Mouse (Mus musculus) adrenal gland, postnatal 10 days (tissue): Measurements from ENCODE around the gene Lrrc74b. TPM values are rescaled to one million over a fixed set of nuclear protein-coding genes. Genes with fewer than 3 reads are reported as not detected.
A peak's percentile ranks its signal among the peaks of the same experiment; 100 is the strongest.
"Not testable (repeated sequence)": the region's sequence is repeated elsewhere in the genome, so short reads cannot be mapped to it uniquely, and the experiment has no call there.

Experiments used
- DNase-seq: peaks from one replicate; pipeline ENCODE4 v3.0.0; 2021; ENCODE audit warnings: mixed read lengths
- long read RNA-seq, 2 experiments: library from polyadenylated mRNA; stranded (forward); transcript quantifications; one replicate each; pipeline ENCODE4 v2.0.0; 2021
- total RNA-seq, 2 experiments: library from RNA; stranded (reverse); gene quantifications; 2 replicates each; pipeline ENCODE4 v1.2.3; 2021

Lrrc74b gene
- total RNA-seq = under 1 TPM; 0.48 to 0.58 TPM
- long read RNA-seq, experiment 1 = 0 reads
- long read RNA-seq, experiment 2 = 0 reads

GRCm38 (mm10) chr16:17561128-17561750, at the start of gene Lrrc74b:
Lrrc74b (minus strand) TSS chr16:17561247.
- peak; percentile 70 for DNase-seq

GRCm38 (mm10) chr16:17605684-17606083, 44.6 kb upstream of the Lrrc74b start:
- DNase-seq = no peak

GRCm38 (mm10) chr16:17604941-17605340, 43.9 kb upstream of the Lrrc74b start:
- no peak for DNase-seq

GRCm38 (mm10) chr16:17600944-17601562, 40.0 kb upstream of the Lrrc74b start:
- DNase-seq = no peak

GRCm38 (mm10) chr16:17590731-17591130, 29.7 kb upstream of the Lrrc74b start:
- DNase-seq = no peak

GRCm38 (mm10) chr16:17584555-17584954, 23.5 kb upstream of the Lrrc74b start:
- peak; percentile 15 for DNase-seq

GRCm38 (mm10) chr16:17583064-17583463, 22.0 kb upstream of the Lrrc74b start, which contains the start of gene Slc7a4:
Slc7a4 (minus strand) TSS chr16:17583214.
- peak; percentile 15 for DNase-seq

GRCm38 (mm10) chr16:17576825-17577215, 15.8 kb upstream of the Lrrc74b start:
- no peak for DNase-seq

GRCm38 (mm10) chr16:17575870-17576824, 15.1 kb upstream of the Lrrc74b start:
- peak; percentile 76 for DNase-seq

- DNase-seq = no peak
Measured at GRCm38 (mm10) chr16:17566186-17566585, 5.1 kb upstream of the Lrrc74b start.

GRCm38 (mm10) chr16:17564771-17565170, 3.7 kb upstream of the Lrrc74b start:
- DNase-seq = no peak

GRCm38 (mm10) chr16:17564221-17564620, 3.2 kb upstream of the Lrrc74b start:
- DNase-seq = no peak

- DNase-seq = no peak
Measured at GRCm38 (mm10) chr16:17563580-17563979, 2.5 kb upstream of the Lrrc74b start.

GRCm38 (mm10) chr16:17561751-17562208, 733 bp upstream of the Lrrc74b start, which contains the start of gene P2rx6:
P2rx6 (plus strand) TSS chr16:17561885.
- peak; percentile 63 for DNase-seq

- no peak for DNase-seq
Measured at GRCm38 (mm10) chr16:17559396-17560027, 1.5 kb downstream of the Lrrc74b start.

GRCm38 (mm10) chr16:17558811-17559210, 2.2 kb downstream of the Lrrc74b start:
- no peak for DNase-seq

- peak; percentile 83 for DNase-seq
Measured at GRCm38 (mm10) chr16:17557947-17558480, 3.0 kb downstream of the Lrrc74b start.

GRCm38 (mm10) chr16:17556907-17557306, 4.1 kb downstream of the Lrrc74b start:
- DNase-seq = no peak

- no peak for DNase-seq
Measured at GRCm38 (mm10) chr16:17556180-17556579, 4.9 kb downstream of the Lrrc74b start.

- not testable (repeated sequence) for DNase-seq
Measured at GRCm38 (mm10) chr16:17554702-17555101, 6.3 kb downstream of the Lrrc74b start.

GRCm38 (mm10) chr16:17553910-17554685, 6.9 kb downstream of the Lrrc74b start:
- peak; percentile 30 for DNase-seq
